Mouse (Mus musculus) forelimb bud, embryonic 11.5 days (tissue): ENCODE measurements around the gene Anks1b.
A peak's percentile ranks its signal among the peaks of the same experiment; 100 is the strongest.

Experiments used
- DNase-seq: peaks from one replicate; pipeline ENCODE4 v3.0.0-alpha.2; 2012; ENCODE audit warnings: low read depth, low spot score

Anks1b gene

DNA sequence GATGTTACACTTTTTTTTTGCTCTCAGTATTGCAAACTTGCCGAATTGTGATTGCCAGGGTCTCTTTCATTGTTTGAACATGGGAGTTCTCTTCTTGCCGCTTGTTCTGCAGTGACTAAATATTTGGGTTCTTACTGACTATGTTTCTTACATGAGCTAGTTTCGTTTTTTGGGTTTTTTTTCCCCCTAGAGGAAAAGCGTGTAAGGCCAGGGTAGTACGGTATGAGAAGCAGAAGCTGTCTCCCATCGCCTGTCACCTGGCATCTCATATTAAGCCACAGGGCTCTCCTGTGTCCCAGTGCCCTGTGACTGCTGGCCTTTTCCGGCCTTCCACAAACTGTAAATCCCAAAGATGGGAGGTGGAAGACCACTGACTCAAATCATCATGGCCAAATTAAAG lies 979.1 kb downstream of the Anks1b start:
- no peak for DNase-seq

- no peak for DNase-seq
These were observed 983.4 kb downstream of the Anks1b start for GRCm38 (mm10) chr10:90856668-90857067.

GRCm38 (mm10) chr10:90859665-90860523 lies 986.6 kb downstream of the Anks1b start:
- no peak for DNase-seq

DNA sequence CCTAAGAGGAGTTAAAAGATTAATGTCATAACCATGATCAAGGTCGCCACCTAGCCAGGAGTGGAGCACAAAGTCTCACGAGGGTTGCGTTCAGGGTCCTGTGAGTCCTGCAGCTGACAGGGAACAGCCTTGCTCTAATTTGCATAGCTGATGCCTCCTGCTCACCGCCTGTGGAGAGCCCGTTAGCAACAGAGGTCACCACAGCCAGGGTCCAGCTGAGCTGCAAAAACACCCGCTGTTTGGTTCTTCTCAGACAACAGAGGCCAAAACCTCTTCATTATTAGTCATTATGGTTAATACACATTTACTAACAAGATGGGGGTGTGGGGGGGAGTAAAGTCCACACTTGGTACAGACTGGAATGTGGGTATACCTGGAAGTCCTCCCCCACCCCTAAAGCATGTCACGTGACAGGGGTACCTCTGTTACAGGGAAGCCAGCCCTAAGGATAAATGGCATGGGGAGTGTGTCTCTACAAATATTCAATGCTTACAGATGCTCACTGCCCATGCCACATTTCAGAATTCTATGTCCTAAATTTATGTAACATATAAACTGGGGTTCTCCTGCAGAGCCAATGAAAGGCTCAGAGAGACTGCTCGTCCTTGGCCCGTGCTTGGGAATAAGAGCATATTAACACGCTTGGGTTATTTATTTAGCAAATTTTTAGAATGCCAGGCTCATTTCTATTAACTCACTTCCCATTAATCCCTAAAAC lies 990.7 kb downstream of the Anks1b start:
- DNase-seq, result no peak

DNA sequence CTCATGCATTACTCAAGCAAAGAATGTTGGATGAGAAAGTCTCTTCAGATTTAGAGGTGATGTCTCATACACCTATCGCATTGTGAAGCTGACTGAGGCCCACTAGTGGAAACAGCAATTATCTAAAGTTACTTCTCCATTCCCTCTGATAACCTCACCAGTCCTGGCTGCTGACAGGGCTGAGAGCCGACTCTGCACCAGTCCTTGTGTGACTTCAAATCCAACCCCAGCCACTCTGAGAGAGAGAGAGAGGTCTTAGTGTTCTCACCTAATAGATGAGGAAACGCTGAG lies 991.2 kb downstream of the Anks1b start:
- no peak for DNase-seq

- DNase-seq, result no peak
These were observed 999.9 kb downstream of the Anks1b start for GRCm38 (mm10) chr10:90873204-90873603.

- no peak for DNase-seq
These were observed 1000.9 kb downstream of the Anks1b start for GRCm38 (mm10) chr10:90874166-90874565.

DNA sequence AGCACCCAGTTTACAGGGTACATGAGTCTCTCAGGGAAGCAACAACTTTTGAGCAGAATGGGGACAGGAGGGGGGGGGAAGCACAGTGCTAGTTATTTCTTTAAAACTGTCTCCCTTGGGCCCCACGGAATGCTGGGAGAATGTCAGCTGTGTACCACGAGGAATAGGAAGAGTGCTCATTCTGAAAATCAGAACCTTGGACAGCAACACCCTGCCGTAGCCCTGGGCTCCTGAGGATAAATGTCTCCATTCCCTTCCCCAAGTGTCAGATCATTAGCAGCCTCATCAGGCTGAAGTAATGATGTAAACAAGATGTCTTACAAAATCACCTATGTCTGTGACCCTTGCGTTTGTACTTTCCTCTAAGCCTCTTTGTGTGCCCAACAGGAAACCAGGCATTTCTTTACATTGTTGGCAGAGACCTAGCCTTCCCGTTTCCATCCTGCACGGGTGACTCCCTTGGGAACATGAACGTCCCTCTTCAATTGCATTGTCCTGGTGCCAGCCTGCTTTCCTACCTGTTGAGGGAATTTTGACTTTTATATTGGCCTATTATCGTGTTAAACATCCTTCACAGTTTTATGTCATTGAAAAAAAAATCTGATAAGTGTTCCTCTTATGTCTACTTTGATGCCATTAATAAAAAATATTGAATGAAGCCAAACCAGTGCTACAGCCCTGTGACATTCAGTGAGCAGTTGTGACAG lies 1007.7 kb downstream of the Anks1b start:
- DNase-seq, result peak; percentile 69

GRCm38 (mm10) chr10:90889566-90889965 lies 1016.3 kb downstream of the Anks1b start:
- no peak for DNase-seq

GRCm38 (mm10) chr10:90892728-90893127 lies 1019.4 kb downstream of the Anks1b start:
- no peak for DNase-seq

- DNase-seq, result no peak
These were observed 1024.6 kb downstream of the Anks1b start for GRCm38 (mm10) chr10:90897894-90898293.

- DNase-seq, result peak; percentile 54
These were observed 1030.9 kb downstream of the Anks1b start for GRCm38 (mm10) chr10:90904185-90904584.

GRCm38 (mm10) chr10:90907381-90907780 lies 1034.1 kb downstream of the Anks1b start:
- no peak for DNase-seq

DNA sequence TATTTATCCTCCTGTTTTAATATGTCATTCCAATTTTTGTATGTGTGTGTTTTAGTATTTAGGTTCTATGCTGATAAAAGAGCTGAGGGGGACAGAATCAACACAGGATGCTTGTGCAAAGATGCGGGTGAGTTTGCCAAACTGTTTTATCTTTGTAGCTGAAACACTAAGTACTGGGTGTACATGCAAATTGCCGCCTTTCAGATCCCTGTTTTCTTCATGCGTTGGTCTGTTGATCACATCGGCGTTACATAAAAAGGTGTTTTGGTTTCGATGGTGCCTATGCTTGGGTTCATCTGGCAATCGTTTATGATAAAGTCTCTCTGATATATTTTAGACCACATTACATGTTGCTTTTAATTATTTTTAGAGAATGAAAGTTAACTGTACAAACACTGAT lies 1050.2 kb downstream of the Anks1b start:
- no peak for DNase-seq

GRCm38 (mm10) chr10:90933088-90933487 lies 1059.8 kb downstream of the Anks1b start:
- DNase-seq, result peak; percentile 9

- DNase-seq, result no peak
These were observed 1061.4 kb downstream of the Anks1b start for GRCm38 (mm10) chr10:90934678-90935077.

DNA sequence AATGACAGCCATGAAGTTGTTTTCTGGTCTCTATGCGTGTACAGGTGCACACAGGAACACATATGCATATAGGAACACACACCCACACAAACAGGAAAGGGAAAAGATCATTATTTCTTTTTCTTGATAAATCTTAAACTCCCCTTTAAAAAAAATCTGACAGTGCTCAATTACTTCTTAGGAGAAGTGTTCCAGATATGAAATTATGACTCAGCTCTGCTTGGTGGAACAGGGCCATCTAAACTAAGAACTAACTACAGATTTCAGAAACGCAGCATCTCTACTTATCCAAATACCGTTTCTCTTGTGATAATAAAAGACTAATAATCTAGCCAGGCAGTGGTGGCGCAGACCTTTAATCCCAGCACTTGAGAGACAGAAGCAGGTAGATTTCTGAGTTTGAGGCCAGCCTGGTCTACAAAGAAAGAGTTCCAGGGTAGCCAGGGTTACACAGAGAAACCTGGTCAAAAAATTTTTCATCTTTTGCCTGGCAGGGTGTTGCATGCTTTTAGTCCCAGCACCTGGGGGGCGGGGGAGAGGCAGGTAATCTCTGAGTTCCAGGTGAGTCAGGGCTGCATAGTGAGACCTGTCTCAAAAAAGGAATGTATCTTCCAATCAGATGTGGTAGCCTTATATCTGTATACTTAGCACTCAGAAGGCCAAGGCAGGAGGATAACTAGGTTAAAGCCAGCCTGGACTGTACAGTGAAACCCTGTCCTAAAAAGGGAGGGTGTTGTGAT lies 1064.6 kb downstream of the Anks1b start:
- DNase-seq, result no peak

DNA sequence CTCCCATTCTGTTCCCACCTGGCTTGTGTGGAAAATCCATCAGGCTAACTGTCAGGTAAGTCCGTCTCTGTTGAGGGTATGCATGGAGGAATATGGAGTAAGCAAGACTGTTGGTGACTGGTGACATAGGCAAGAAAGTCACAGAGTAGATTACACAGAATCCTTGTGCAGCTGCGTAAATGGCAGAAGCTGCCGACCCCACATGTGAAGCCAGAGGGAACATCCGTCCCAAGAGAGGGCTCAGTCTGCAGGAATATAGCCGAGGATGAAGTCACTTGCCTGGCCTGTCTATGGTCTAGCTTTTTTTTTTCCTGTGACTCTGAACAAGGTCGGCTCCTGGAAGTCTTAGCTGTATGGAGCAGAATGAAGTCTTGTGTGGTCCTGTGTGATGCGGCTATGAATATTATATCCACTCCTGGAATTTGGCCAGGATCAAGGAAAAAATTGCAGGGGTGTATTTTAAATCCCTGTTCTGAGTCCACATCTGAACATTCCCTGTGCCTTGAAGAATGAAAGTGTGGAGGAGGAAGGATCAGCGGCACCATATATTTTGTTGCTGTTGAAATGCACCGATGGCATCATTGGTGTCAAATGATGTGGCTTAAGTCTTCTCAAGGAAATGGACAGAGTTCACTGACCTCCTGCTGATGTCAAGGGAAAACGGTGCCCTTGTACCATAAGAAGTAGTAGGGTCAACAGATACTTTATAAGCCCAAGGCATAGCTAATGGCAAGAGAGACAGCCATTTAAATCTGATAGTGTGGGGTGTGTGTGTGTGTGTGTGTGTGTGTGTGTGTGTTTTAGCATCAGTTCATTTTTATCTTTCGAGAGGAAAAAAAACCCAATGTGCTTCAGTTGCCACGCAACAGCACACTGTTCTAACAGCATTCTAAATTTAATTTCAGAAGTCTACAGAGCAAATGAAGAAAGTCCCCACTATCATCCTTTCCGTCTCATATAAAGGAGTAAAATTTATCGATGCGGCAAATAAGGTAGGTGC lies 1067.5 kb downstream of the Anks1b start:
- DNase-seq, result no peak

GRCm38 (mm10) chr10:90942001-90942700 lies 1068.8 kb downstream of the Anks1b start:
- no peak for DNase-seq

DNA sequence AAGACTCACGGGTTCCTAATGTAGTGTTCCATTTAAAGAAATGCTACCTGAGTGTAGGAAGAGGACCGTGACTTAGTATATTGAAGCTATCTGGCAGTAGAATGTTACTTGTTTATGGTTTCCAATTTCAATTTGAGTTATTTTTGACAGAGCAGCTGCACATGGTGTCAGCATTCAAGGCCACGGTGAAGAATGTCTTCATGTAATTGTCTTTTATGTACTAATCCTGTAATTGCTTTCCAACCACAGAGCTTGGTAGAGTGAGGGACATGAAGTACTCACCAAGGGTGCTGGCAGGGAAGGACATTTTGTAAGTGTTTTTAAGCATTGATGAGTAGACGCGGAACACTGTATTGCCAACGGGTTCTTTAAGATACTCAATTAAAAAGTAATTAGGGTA lies 1073.7 kb downstream of the Anks1b start:
- DNase-seq, result no peak
